Mouse (Mus musculus) stomach, postnatal 0 days (tissue): ENCODE results near the gene Dip2b.

ENCODE experiments used
- CTCF ChIP-seq: IDR thresholded peaks from 2 replicates; pipeline ENCODE4 v1.5.1; 2016; ENCODE audit warnings: antibody characterized with exemption, low read depth, mild to moderate bottlenecking, moderate library complexity
- EP300 ChIP-seq: optimal IDR thresholded peaks from 2 replicates; pipeline ENCODE3; 2016; ENCODE audit warnings: antibody characterized with exemption

- no peak for TF ChIP-seq EP300
- TF ChIP-seq CTCF: no peak
Measured at GRCm38 (mm10) chr15:100227031-100227662, 188.7 kb downstream of the Dip2b start.
